Mouse (Mus musculus): ENCODE results near the gene Nfam1. TPM values are rescaled to one million over a fixed set of nuclear protein-coding genes. Genes with fewer than 3 reads are reported as not detected.
"Not testable (repeated sequence)": the region's sequence is repeated elsewhere in the genome, so short reads cannot be mapped to it uniquely, and the experiment has no call there.

The Nfam1 gene
- polyA plus RNA-seq, 1 experiment from 2014 or later, result 1.7 TPM

DNA sequence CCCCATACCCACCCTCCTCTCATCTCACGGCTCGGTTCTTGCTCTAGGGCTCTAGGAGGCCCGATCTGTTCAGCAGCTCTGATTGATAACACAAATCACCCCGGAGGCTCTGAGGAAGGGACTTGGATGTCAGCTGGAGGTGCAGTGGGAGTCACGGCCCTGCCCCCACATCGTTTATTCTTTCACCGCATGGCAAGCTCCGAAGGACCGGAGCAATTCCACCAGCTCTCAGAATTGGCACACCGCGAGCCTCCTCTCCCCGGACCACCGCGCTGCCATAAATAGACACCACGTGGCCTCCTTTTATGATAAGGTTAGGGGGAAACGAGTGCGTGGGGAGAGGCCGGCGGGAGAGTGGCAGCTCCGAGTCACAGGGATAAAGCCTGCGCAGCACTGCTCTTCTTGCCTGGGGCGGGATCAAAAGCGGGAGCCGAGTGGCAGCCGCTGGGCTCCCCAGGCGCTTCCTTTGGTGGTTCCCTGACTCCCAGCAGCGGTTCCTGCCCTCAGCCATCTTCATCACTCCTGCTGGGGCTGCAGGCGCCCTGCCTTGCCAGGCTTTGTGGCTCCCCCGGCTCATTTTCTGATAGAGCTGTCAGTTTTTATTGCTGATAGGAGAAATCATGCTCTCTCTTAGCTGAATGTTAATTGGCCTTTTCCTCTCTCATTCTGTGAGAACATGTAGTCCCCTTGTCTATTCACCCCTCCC, 23.4 kb upstream of the Nfam1 start:
- Histone ChIP-seq H3K4me3 (replicated peaks) (peak overlapping the region; percentile 34), H3K4me2 (peak overlapping the region; percentile 68), H3K36me3 (no peaks in the 10 kb centered on the region), H3K9me3 (replicated peaks) (no peaks in the 10 kb centered on the region), H3K27me3 (replicated peaks) (no peaks in the 10 kb centered on the region), H3K27ac (replicated peaks) (peak overlapping the region; percentile 96), H3K4me1 (peaks cover 66% of the 10 kb centered on the region), H3K9ac (replicated peaks) (peak overlapping the region; percentile 36)
- under 1% methylated on average over 29 of the region's 29 CpGs for WGBS
- ATAC-seq (ENCODE audit: low FRiP score), result peak; percentile 75

DNA sequence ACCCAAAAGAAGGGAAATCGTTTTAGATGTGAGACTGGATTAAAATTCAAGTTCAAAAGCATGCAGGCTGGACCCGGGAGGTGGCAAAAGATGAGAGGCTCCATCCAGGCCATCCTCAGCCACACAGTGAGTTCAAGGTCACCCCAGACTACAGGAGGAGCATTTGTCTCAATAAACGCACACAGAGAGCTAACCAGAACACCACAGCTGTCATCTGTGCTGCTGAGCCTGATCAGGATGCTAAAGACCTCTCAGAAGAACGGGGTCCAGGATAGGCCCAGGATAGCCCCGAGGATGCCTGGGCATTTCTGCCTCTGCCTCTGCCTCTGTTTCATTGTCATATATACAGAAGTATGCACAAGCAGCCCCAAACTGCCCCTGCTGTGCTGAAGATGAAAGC, 22.5 kb upstream of the Nfam1 start:
- Histone ChIP-seq H3K4me2 (peak overlapping the region; percentile 68; the same call in 1 of the 2 replicates), H3K4me3 (replicated peaks) (no peak overlapping the region), H3K27ac (replicated peaks) (peak overlapping the region; percentile 96), H3K9ac (replicated peaks) (no peak overlapping the region), H3K9me3 (replicated peaks) (no peaks in the 10 kb centered on the region), H3K36me3 (no peaks in the 10 kb centered on the region), H3K4me1 (peaks cover 66% of the 10 kb centered on the region), H3K27me3 (replicated peaks) (no peaks in the 10 kb centered on the region)
- WGBS, result 31% methylated on average over 5 of the region's 5 CpGs
- no peak for ATAC-seq (ENCODE audit: low FRiP score)

DNA sequence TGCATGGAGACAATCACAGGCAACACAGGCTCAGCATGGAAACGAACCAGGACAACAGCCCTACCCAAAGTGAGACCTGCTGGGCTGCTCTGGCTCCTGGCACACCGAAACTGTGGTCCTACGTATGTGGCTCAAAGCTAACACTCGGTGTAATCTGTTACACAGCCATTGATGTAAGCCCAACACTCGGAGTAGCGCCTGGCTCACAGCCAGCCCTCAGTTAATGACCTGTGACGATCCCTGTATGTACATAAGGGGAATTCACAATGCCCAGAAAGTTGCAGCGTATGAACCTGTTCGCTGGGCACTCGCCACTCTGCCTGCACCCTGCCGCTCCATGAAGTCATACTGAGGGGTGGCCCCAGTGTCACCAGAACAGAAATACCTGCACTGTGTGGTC, 20.2 kb upstream of the Nfam1 start:
- Histone ChIP-seq H3K4me2 (no peak overlapping the region), H3K4me1 (peaks cover 51% of the 10 kb centered on the region), H3K27me3 (replicated peaks) (no peaks in the 10 kb centered on the region), H3K9me3 (replicated peaks) (no peaks in the 10 kb centered on the region), H3K36me3 (no peaks in the 10 kb centered on the region), H3K4me3 (replicated peaks) (no peak overlapping the region), H3K9ac (replicated peaks) (no peak overlapping the region), H3K27ac (replicated peaks) (peak overlapping the region; percentile 37; the same call in 1 of the 2 replicates)
- no peak for ATAC-seq (ENCODE audit: low FRiP score)
- WGBS, result 18% methylated on average over 11 of the region's 11 CpGs

DNA sequence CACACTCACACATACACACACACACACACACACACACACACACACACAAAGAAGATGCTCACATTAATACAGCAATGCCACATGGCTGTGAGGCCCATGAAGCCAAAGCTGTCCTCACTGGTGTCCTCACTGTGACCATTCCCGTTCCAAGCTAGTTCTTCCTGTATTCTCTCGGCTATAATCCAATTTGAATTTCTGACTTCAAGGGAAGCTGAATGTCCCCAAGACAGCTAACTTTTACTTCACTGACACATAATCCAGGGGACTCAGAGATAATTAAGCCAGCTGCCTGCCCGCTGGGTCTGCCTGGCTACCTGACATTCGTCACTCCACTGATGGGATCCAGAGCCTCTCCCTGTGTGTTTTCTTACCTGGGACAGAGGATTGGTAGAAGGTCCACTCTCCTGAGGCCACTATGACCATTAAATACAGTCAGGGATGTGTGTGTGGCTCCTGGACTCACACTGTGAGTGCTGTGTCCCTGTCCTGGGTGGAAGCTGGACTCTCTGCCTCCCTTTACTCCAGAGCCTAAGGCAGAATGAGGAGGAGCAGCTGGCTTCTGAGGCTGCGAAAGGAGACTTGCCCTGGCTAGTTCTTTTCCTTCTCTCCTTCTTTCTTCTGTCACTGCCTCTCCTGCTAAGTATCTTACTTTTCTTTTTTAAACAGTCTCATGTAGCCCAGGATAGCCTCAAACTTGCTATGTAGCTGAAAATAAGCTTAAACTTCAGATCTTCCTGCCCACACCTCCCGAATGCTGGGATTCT, 19.4 kb upstream of the Nfam1 start:
- Histone ChIP-seq H3K9ac (replicated peaks) (no peak overlapping the region; the same call in 1 of the 2 replicates), H3K4me1 (peaks cover 49% of the 10 kb centered on the region), H3K27me3 (replicated peaks) (no peaks in the 10 kb centered on the region), H3K36me3 (no peaks in the 10 kb centered on the region), H3K27ac (replicated peaks) (peak overlapping the region; percentile 37; the same call in 1 of the 2 replicates), H3K4me2 (no peak overlapping the region), H3K4me3 (replicated peaks) (no peak overlapping the region), H3K9me3 (replicated peaks) (no peaks in the 10 kb centered on the region)
- no peak for ATAC-seq (ENCODE audit: low FRiP score)
- WGBS, result 65% methylated on average over 6 of the region's 6 CpGs

DNA sequence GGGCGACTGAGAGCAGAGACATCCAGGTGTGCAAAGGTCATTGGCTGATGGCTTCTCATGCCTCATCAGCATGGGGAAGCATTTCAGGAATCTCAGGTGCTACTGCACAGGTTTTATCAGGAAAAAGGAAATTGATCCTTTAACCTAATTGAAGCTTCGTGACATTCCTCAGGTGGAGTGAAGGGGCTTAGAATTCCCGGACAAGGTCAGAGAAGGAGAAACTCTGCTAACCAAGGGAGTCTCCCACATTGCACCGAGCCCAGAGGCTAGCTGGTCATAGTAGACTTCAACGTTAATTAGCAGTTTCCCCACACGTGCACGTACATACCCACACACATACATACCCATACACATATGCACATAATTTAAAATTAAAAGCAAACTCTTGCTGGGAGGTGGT, 13.6 kb upstream of the Nfam1 start:
- Histone ChIP-seq H3K9me3 (replicated peaks) (no peaks in the 10 kb centered on the region), H3K4me2 (no peak overlapping the region), H3K36me3 (no peaks in the 10 kb centered on the region), H3K9ac (replicated peaks) (no peak overlapping the region), H3K4me3 (replicated peaks) (no peak overlapping the region), H3K27ac (replicated peaks) (no peak overlapping the region), H3K27me3 (replicated peaks) (no peaks in the 10 kb centered on the region), H3K4me1 (peaks cover 16% of the 10 kb centered on the region)
- 90% methylated on average over 7 of the region's 7 CpGs for WGBS
- no peak for ATAC-seq (ENCODE audit: low FRiP score)

DNA sequence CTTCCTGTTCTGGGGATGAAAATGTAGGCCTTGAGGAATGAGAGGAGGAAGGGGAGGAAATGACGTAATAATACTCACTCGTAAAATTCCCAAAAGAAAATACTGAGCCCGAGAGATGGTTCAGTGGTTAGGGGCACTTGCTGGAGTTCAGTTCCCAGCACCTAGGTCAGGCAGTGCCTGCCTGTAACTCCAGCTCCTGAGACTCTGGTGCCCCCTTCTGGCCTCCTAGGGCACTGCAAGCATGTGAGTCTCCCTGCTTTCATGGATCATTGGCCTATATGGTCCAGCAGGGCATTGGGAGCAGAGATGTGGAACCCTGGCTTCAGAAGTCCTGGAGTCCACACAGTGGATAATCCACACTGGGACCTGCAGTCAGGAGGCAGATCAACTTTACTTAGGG, 13.2 kb upstream of the Nfam1 start:
- WGBS, result 98% methylated on average over 3 of the region's 3 CpGs
- Histone ChIP-seq H3K4me2 (no peak overlapping the region), H3K4me1 (peaks cover 15% of the 10 kb centered on the region), H3K36me3 (no peaks in the 10 kb centered on the region), H3K27ac (replicated peaks) (no peak overlapping the region), H3K27me3 (replicated peaks) (no peaks in the 10 kb centered on the region; the same call in 1 of the 2 replicates), H3K9ac (replicated peaks) (no peak overlapping the region), H3K4me3 (replicated peaks) (no peak overlapping the region), H3K9me3 (replicated peaks) (no peaks in the 10 kb centered on the region)
- no peak for ATAC-seq (ENCODE audit: low FRiP score)

DNA sequence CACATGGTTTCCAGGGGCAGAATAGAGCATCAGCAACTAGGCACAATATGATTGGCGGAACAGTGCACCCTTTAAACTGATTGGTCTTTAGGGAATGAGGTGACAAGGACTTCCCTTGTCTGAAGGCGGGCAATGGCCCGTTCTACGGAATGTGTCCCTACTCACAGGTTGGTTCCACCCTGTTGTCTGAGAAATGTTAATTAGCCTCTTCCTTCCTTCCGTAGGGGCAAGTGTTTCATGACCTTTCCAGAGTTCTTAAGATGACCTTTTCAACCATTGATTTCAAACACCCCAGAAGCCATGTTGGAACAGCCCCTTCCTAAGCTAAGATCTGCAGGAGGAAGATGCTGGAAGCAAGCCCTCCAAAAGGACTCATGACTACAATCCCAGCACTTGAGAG, 12.5 kb upstream of the Nfam1 start:
- not testable (repeated sequence) for ATAC-seq (ENCODE audit: low FRiP score); H3K27me3 ChIP-seq (replicated peaks); H3K4me3 ChIP-seq (replicated peaks); H3K36me3 ChIP-seq; H3K4me2 ChIP-seq; H3K27ac ChIP-seq (replicated peaks); H3K9ac ChIP-seq (replicated peaks); H3K9me3 ChIP-seq (replicated peaks)
- WGBS, result 92% methylated on average over 5 of the region's 5 CpGs
- peaks cover 15% of the 10 kb centered on the region for H3K4me1 ChIP-seq

DNA sequence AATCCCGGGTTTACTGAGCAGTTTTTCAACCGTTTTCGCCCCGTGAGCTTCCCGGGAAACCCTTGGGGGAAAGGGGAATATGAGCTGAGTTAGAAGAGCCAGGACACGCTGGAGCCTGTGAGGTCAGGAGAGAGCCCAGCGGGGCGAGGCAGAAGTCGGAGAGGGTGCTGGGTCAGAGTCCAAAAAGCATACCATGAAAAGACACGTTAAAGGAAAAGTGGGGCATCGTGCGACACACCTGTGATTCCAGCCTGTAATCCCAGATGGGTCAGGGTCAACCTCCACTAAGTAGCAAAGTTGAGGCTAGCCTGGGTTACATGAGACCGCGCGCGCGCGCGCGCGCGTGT, 10.2 kb upstream of the Nfam1 start:
- no peak overlapping the region for H3K4me3 ChIP-seq (replicated peaks)
- peak overlapping the region; percentile 41 for H3K4me2 ChIP-seq

DNA sequence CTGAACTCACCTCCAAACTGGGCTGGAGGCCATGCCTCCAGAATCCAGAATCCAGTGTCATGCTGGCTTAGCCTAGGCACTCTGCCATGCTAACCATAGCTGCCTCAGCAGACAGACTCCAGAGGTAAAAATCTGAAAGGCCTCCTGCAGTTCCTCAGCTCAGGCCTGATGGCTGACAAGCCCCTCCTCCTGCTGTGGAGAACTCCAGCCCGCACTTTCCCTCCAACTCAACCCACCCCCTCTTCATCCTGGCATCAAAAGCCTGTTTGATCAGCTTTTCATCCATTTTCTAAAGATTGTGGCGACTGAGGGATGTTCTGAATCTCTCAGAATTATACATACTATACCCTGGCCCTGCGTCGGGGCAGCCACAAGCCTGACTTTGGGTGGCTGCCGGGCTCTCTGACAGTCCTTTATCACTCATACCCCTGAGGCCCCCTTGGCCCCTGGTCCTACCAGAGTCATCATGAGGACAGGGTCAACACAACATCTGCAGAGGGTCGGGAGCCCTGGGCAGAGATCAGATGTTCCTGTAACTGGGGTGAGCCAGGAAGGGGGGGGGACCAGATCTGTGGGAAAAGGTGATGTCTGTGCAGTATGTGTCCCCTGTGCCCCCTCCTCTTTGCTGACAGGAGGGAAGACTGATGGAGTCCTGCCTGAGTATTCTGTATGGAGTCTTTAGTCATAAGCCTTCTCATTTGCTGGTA, 9.7 kb upstream of the Nfam1 start:
- Histone ChIP-seq H3K9me3 (replicated peaks) (no peaks in the 10 kb centered on the region), H3K27ac (replicated peaks) (peak overlapping the region; percentile 30; the same call in 1 of the 2 replicates), H3K4me2 (peak overlapping the region; percentile 41), H3K36me3 (no peaks in the 10 kb centered on the region), H3K9ac (replicated peaks) (0 out of 2 replicates have a peak overlapping the region, but pooled peaks have one; percentile 26), H3K27me3 (replicated peaks) (no peaks in the 10 kb centered on the region; the same call in 1 of the 2 replicates), H3K4me1 (peaks cover 28% of the 10 kb centered on the region), H3K4me3 (replicated peaks) (no peak overlapping the region)
- WGBS, result 12% methylated on average over 6 of the region's 6 CpGs
- ATAC-seq (ENCODE audit: low FRiP score), result peak; percentile 35; the same call in 1 of the 2 replicates

More for the DNA sequence above, 10.2 kb upstream of the Nfam1 start:
- no peak for ATAC-seq (ENCODE audit: low FRiP score)
- WGBS, result 73% methylated on average over 22 of the region's 22 CpGs
- H3K9ac ChIP-seq (replicated peaks), result no peak overlapping the region
- H3K27ac ChIP-seq (replicated peaks), result peak overlapping the region; percentile 30; the same call in 1 of the 2 replicates
- H3K4me1 ChIP-seq, result peaks cover 23% of the 10 kb centered on the region
- H3K27me3 ChIP-seq (replicated peaks), result no peaks in the 10 kb centered on the region; the same call in 1 of the 2 replicates
- no peaks in the 10 kb centered on the region for H3K36me3 ChIP-seq
- no peaks in the 10 kb centered on the region for H3K9me3 ChIP-seq (replicated peaks)

DNA sequence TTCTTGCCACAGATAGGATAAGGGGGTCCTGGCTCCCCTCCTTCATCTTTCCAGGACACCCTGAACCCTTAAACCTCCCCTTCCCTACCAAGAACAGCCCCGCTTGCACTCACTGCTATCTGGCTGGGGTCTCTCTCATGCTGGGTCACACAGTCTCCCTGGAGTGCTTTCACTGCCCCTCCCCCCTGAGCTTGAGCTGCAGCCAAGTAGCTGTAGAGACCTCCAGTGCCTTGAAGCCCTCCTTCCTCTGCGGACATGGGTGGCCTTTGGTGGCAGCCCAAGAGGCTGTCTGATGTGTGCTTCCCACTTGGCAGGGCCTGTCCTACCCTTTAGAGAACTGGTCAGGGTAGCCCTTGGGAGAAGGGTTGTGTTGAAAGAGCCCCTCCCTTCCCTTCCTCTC, 7.0 kb upstream of the Nfam1 start:
- Histone ChIP-seq H3K9ac (replicated peaks) (no peak overlapping the region), H3K27ac (replicated peaks) (no peak overlapping the region), H3K4me1 (peaks cover 38% of the 10 kb centered on the region), H3K4me3 (replicated peaks) (no peak overlapping the region), H3K4me2 (no peak overlapping the region), H3K36me3 (no peaks in the 10 kb centered on the region), H3K27me3 (replicated peaks) (no peaks in the 10 kb centered on the region; the same call in 1 of the 2 replicates), H3K9me3 (replicated peaks) (no peaks in the 10 kb centered on the region)
- WGBS, result 35% methylated on average over 2 of the region's 2 CpGs
- no peak for ATAC-seq (ENCODE audit: low FRiP score)

DNA sequence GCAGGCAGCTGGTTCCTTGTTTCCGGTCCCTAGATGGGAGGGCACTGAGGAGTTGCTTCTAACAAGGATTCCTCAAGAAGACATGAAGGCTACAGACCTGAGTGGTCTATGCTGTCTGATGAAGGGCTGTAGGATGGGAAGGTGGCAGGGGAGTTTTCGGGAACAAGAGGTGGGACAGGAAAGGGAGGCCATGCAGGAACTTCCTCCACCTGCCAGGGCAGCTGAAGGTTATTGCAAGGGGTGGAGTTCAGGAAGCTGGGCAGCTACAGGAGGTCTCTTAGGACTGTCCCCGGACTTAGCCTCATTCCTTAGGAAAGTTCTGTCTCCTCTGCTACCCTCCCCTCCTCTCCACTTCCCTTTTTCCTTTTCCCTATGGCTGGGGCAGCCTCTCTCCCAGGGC, 5.7 kb upstream of the Nfam1 start:
- Histone ChIP-seq H3K9me3 (replicated peaks) (no peaks in the 10 kb centered on the region), H3K36me3 (no peaks in the 10 kb centered on the region), H3K4me2 (no peak overlapping the region), H3K4me1 (peaks cover 51% of the 10 kb centered on the region), H3K9ac (replicated peaks) (no peak overlapping the region), H3K27me3 (replicated peaks) (no peaks in the 10 kb centered on the region; the same call in 1 of the 2 replicates), H3K27ac (replicated peaks) (no peak overlapping the region), H3K4me3 (replicated peaks) (no peak overlapping the region)
- no peak for ATAC-seq (ENCODE audit: low FRiP score)
- WGBS, result 57% methylated on average over 3 of the region's 3 CpGs
